Mouse (Mus musculus) MEL-GATA-1-ER (cell line): ENCODE measurements around the gene Rnf6.
"Not testable (repeated sequence)": the region's sequence is repeated elsewhere in the genome, so short reads cannot be mapped to it uniquely, and the experiment has no call there.

Source experiments
- DNase-seq: peaks from one replicate; pipeline ENCODE4 v3.0.0-alpha.2; 2012; ENCODE audit warnings: low read depth; ENCODE audit errors: extremely low read depth

Gene Rnf6

DNA sequence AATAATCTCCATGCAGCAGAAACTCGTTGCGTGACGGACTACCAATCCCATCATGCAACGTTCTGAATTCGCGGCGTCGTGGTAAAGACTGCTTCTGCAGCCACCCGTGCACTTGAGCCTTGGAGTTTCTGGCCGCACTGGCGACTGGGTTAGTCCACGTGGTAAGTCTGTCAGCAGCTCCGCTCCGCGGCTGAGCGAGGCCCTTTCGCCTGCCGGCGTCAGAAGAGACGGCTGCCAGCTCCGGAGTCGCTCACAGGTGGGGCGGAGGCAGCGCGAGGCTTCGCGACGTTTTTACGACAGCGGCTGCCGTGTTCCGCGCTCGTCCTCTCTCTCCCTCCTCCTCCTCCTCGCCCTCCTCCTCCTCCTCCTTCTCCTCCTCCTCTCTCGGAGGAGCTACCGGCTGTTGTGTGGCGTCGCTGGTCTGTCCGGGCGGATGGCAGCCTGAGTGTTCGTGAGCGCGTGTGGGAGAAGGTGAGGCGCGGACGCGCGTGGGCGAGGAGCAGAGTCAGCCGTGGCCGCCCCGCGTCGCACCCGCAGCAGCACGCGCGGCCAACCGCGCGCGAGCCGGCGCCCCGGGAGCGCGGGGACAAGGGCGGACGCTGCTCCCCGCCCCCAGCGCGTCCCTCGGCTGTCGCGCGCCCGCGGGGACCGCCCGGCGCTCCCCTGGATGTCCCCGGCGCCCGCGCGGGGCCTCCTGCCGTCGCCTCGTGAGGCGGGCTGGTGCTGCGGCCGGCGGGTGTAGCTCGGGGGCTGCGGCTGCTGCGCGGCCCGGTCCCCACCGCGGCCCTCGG lies 9.7 kb upstream of the Rnf6 start, which contains the start of gene Cdk8:
Gene Cdk8, plus strand, starts transcription at position 367 of the 791 bp plus-strand sequence.
- DNase-seq, result peak; percentile 97

DNA sequence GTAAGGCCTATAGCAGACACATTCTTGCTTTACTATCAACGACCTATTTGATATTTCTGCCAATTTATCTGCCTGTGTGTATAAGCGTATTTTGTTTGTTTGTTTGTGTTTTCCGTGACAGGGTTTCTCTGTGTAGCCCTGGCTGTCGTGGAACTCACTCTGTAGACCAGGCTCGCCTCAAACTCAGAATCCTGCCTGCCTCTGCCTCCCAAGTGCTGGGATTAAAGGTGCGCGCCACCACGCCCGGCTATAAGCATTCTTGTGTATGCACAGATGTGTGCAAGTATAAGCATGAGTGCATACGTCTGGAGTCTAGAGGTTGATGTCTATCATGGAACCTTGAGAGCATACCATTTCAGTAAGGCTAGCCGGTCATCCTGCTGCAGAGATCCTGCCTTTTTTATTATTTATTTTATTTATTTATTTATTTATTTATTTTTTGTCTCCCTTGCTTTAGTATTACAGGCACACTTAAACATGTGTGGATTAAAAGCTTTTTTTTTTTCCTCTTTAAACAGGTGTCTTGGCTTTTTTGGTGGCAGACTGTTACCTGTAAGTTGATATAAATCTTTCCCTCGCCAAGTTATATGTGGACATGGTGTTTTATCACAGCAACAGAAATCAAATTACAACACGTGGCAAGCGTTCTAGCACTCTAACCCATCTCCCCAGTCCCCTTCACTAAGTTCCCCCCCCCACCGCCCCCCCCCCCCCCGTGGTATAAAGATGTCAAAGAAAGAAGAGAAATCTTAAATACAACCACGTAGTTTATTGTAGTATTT lies 8.7 kb upstream of the Rnf6 start:
- no peak for DNase-seq

DNA sequence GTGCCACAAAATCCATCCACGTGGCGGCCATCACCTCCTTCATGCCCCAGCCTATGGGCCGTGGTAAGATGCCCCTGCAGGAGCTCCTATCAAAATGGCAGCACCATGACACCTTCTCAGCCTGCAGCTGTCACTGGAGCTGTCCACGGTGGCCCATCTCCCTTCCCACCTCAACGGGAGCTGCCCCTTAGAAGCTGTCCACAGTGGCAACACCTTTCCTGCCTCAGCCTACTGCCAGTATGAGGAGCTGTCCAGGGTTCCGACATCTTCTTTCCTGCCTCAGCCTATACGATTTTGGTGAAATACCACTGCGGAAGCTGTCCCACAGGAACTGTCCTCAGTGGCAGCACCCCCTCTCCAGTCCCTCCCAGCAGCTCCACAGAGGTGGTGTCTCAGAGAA lies 6.1 kb upstream of the Rnf6 start:
- DNase-seq, result no peak

DNA sequence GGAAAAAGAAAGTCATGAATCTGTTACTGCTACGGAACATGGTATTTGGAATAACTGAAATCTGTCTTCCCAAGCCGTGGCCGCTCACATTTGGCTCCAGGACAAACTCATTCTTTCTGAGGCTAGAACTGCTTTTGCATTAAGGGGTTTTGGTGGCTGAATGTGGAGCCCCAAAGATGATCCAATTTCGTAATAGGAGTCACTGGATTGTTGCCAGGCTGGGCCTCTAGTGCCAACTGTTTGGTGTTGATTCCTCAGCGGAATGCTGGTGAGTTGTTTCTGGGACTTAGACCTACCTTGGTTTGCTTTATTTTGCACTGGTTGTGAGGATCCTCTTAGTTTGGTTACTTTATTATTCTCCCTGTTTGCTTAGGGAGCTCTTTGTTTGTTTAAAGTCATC lies 2.4 kb upstream of the Rnf6 start:
- DNase-seq, result no peak

DNA sequence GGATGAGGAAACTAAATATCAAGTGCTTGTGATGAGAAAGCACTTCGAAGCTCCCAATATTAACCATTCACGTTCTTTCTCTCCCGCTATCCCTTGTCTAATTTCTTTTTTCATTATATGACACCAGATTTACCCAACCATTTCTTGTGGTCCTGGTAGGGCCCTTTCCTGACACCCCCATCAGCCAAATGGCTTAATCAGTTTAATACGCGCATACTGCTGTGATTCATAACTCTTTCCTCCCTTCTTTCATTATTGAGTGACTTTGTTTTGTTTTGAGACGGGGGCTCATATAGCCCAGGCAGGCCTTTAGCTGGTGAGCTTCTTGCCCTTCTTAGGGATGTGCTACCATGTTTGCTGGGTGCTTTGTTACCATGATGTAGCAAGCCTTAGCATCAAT lies 367 bp upstream of the Rnf6 start:
- no peak for DNase-seq

DNA sequence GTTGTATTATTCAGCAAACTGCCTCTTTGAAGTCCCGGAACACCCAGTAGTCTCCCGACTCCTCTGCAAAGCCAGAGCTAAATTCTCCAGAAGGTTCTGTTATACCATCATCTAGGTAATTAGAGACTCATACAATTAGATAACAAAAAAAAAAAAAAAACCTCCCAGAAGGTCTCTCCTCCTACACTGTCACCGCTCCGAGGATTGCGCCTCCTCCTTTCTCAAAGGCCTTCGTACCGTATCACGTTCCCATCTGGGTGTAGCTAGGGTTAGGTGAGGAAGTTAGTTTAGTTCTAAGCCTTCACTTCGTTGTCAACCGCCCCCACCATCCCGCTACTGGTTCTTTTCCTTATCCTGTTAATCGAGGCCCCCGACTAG lies 865 bp downstream of the Rnf6 start:
- DNase-seq, result no peak

DNA sequence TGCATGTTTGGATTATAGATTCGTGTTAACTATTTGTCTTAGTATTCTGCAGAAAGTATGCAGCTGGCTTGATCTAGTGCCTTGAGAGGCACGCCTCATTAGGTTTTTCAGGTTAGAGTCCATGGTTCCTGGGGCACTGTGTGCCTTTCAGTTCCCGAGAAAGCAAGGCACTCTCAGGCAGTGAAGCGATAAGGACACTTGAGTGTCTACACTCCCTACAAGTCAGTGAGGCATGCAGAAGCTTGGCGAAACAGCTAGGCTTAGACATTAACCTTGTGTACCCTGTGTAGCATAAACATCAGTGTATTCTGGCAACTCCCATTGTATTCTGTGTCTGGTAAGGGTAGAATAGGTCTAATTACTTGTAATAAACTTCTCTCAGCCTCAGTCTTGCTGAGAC lies 15.8 kb downstream of the Rnf6 start:
- DNase-seq, result no peak

DNA sequence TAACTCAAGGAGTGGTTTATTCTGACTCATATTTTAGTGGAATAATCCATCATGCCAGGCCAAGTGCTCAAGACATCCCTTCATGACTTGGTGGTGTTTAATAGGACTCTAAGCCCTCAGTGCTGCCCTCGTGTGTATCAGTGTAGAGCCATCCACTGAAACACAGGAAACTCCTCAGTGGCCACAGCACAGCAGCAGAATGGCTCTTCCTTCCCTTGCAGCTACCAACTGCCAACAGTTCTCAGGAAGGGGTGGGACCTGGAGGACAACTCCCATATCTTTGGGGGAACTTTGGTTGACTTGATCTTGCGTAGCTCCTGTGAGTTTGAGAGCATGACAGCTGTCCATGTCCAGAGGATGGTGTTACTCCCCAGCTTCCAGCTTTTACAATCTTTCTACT lies 17.4 kb downstream of the Rnf6 start:
- DNase-seq, result no peak

DNA sequence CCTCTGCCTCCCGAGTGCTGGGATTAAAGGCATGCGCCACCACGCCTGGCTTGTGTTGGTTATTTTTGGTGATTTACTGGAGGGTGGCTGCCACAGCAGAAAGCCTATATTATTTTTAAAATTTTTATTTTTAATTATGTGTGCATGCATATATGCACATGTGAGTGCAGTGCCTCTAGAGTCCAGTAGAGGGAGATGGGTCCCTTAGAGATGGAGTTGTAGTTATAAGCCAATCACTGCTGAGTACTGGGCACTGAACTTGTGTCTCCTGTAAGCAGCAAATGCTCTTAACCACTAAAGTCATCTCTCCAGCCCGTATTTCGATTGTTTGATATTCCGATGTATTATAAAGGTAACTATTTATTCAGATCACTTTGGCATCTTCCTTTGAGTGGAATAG lies 20.8 kb downstream of the Rnf6 start:
- DNase-seq, result no peak

DNA sequence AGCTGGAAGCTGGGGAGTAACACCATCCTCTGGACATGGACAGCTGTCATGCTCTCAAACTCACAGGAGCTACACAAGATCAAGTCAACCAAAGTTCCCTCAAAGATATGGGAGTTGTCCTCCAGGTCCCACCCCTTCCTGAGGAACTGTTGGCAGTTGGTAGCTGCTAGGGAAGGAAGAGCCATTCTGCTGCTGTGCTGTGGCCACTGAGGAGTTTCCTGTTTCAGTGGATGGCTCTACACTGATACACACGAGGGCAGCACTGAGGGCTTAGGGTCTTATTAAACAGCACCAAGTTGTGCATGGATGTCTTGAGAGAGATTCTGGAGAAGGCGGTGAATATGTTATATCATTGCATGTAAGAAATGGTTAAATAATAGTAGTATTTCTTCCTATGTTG lies 21.8 kb downstream of the Rnf6 start:
- DNase-seq, result peak; percentile 47

DNA sequence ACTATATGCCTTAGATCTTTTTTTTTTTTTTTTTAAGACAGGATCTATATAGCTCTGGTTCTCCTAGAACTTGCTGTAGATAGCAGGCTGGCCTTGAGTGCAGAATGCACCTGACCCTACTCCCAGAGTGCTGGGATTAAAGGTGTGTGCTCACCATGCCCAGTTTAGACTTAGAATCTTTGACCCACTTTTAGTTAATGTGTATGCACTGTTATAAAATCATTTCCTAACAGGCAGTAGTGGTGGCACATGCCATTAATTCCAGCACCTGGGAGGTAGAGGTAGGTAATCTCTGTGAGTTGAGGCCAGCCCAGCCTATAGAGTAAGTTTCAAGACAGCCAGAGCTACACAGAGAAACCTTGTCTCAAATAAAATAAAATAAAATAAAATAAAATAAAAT lies 22.3 kb downstream of the Rnf6 start:
- no peak for DNase-seq

DNA sequence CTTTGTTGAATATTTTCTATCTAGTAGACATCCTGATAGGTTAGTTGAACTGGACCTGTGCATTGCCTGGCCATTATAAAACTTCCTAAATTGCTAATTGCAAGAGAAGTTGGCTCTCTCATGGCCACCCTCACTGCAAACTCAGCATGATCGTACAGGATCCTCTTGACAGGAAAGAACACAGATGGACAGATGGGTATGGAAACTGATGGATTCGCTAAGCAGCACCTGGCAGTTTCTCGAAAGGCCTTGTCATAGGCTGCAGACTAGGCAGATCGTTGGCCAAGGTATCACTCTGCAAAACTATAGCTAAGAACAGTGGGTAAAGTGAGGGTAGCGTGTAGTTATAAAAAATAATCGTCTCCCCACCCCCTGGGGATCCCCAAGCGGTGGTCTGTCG lies 28.0 kb downstream of the Rnf6 start:
- no peak for DNase-seq

DNA sequence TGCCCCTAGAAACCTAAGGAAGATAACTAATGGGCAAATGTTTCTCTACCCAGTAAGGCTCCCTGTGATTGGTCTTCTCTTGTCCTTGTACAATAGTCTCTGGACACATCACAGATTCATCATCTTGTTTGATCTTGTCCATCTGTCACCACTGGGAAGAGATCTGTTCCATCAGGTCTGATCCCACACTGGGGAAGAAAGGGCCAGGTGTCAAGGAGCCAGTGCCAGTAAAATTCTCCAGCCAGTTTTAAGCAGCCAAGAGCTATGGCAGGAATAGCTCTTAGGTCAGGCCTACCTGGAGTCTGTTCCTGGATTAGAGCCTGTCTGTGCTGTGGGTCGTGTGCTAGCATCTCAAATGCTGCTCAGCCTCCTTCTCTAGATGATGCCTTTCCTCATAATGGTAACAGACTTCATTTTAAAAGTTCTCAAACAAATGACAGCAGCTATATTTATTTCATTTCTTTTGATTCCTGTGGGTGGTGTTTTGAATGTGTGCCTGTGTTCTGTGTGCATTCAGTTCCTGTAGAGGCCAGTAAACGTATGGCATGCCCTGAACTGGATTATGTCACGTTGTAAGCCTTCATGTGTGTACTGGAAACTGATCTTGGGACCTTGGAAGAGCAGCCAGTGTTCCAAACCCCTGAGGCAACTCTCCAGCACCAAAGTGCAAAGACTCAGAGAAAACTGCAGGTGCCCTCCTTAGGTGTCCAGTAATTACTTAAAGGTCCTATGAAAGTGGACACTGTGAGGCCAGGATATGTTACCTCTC lies 30.7 kb downstream of the Rnf6 start:
- DNase-seq, result no peak

DNA sequence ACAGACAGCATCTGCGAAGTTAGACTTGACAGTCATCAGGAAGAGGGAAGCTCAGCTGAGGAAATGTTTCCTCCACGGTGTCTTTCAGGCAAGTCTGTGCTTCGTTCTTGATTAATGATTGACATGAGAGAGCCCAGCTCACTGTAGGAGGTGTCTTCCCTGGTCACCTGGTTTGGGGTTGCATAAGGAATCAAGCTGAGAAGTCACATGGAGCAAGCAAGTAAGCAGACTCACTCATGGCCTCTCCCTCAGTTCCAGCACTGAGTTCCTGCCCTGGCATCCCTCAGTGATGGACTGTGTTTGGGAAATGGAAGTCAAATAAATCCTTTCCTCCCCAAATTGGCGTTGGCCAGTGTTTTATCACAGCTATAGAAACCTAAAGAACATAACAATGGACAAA lies 31.3 kb downstream of the Rnf6 start:
- no peak for DNase-seq

DNA sequence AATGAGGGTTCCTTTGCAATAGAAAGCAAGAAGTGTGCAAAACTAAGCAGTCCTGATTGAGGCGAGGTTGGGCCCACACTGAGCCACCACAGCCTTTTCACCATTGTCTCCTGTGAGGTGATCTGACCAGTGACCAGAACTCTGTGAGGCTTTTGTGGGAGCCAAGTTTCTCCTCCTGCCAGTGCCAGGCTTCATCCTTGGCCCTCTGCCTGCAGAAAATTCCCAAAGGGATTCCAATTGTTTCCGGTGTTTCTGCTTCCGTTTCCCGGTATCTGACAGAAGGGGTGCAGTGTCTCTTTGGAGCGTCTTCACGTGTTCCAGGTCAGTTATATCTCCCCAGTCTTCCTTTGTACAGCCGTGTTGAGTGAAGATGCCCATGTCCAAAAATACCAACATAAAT lies 32.6 kb downstream of the Rnf6 start:
- DNase-seq, result no peak

DNA sequence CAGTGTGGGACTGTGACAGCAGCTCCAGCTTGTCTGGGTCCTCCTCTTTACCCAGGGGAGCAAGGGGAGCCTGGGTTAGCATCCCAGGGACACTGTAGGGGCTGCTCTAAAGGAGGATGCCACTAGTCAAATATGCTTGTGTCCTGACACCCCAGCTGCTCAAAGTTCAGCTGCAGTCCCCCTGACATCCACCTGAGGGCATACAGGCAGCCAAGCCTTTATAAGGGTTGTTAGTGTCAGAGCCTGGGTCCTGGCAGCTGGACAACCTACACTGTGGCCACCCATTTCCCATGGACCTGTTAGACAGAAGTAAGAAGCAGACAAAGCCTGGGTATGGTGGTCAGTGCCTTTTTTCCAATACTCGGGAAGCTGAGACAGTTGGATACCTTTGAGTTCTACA lies 33.2 kb downstream of the Rnf6 start:
- DNase-seq, result no peak

DNA sequence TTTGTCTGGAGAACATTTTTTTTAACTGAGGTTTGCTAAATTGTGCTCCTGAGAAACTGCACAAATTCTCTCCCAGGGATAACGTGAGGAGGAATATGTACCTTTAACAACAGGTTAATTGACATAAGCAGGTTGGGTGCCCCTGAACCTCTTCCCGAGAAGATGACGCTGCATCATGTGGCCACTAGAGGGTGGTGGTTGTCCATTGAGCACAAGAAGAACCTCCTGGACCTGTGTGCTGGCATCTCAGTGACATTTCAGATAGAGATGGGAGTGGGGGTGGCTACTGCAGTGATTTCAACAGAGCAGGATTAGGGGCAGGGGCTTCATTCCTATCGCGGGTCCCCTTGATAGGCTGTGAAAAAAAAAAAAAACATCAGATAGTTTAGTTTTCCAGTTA lies 33.9 kb downstream of the Rnf6 start:
- not testable (repeated sequence) for DNase-seq

DNA sequence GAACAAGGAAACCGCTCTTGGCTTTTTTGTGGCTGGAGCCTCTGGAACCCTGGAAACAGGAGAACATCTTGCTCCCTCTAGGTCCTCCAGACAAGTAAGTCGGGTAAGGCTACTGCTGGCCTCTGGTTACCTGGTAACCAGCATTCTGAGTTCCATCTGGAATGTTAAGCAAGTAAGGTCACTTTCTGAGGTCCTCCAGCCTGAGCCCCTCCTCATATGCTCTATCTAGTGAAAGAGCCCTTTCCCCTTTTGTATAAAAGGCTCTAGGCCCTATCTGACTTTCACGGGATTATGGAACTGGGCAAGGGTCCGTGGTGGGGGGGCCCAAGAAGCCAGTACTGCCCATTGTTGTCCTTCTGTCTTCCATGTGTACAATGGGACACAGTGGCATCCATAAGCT lies 36.2 kb downstream of the Rnf6 start, which contains the start of gene 1700001J03Rik:
Gene 1700001J03Rik, minus strand, starts transcription at position 101 of the 400 bp plus-strand sequence.
- DNase-seq, result not testable (repeated sequence)

DNA sequence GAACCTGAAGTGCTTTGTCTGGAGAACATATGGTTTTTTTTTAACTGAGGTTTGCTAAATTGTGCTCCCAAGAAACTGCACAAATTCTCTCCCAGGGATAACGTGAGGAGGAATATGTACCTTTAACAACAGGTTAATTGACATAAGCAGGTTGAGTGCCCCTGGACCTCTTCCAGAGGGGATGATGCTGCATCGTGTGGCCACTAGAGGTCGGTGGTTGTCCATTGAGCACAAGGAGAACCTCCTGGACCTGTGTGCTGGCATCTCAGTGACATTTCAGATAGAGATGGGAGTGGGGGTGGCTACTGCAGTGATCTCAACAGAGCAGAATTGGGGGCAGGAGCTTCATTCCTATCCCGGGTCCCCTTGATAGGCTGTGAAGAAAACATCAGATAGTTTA lies 48.6 kb downstream of the Rnf6 start:
- not testable (repeated sequence) for DNase-seq

DNA sequence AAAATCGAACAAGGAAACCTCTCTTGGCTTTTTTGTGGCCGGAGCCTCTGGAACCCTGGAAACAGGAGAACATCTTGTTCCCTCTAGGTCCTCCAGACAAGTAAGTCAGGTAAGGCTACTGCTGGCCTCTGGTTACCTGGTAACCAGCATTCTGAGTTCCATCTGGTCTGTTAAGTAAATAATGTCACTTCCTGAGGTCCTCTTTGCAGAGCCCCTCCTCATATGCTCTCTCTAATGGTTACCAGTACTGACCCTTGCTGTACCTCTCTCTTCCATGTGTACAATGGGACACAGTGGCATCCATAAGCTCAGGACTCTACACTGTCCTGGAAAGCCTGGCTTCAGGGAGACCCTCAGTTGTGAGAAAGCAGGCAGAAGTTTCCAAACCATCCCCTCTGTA lies 50.7 kb downstream of the Rnf6 start, which contains the start of gene Gm6309:
Gene Gm6309, minus strand, starts transcription at position 101 of the 400 bp plus-strand sequence.
- DNase-seq, result not testable (repeated sequence)

DNA sequence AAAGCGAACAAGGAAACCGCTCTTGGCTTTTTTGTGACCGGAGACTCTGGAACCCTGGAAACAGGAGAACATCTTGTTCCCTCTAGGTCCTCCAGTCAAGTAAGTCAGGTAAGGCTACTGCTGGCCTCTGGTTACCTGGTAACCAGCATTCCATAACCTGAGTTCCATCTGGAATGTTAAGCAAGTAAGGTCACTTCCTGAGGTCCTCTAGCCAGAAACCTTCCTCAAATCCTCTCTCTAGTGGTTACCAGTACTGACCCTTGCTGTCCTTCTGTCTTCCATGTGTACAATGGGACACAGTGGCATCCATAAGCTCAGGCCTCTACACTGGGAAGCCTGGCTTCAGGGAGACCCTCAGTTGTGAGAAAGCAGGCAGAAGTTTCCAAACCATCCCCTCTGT lies 60.9 kb downstream of the Rnf6 start, which contains the start of gene Gm5565:
Gene Gm5565, minus strand, starts transcription at position 101 of the 400 bp plus-strand sequence.
- DNase-seq, result not testable (repeated sequence)
